Mouse (Mus musculus): ENCODE data around the gene Cenpv. TPM values are rescaled to one million over a fixed set of nuclear protein-coding genes. Genes with fewer than 3 reads are reported as not detected.
A peak's percentile ranks its signal among the peaks of the same experiment; 100 is the strongest.

The Cenpv gene
- total RNA-seq, 1 experiment from 2014 or later = 6.1 TPM

GRCm38 (mm10) chr11:62554934-62555517 is 16.0 kb upstream of the Cenpv start:
- ATAC-seq (replicated peaks; ENCODE audit: insufficient number of reproducible peaks, low FRiP score, low TSS enrichment, poor library complexity, severe bottlenecking) = no peak

GRCm38 (mm10) chr11:62554163-62554855 is 15.2 kb upstream of the Cenpv start:
- no peak for ATAC-seq (replicated peaks; ENCODE audit: insufficient number of reproducible peaks, low FRiP score, low TSS enrichment, poor library complexity, severe bottlenecking)

- no peak for ATAC-seq (replicated peaks; ENCODE audit: insufficient number of reproducible peaks, low FRiP score, low TSS enrichment, poor library complexity, severe bottlenecking)
Observed at GRCm38 (mm10) chr11:62553633-62554032, 14.6 kb upstream of the Cenpv start.

GRCm38 (mm10) chr11:62553186-62553585 is 14.1 kb upstream of the Cenpv start:
- no peak for ATAC-seq (replicated peaks; ENCODE audit: insufficient number of reproducible peaks, low FRiP score, low TSS enrichment, poor library complexity, severe bottlenecking)

GRCm38 (mm10) chr11:62551226-62552119 is 12.4 kb upstream of the Cenpv start:
- ATAC-seq (replicated peaks; ENCODE audit: insufficient number of reproducible peaks, low FRiP score, low TSS enrichment, poor library complexity, severe bottlenecking) = peak; percentile 65

GRCm38 (mm10) chr11:62550727-62551225 is 11.7 kb upstream of the Cenpv start, which contains the start of gene Ubb:
Ubb (plus strand) TSS chr11:62551171.
- peak; percentile 89 for ATAC-seq (replicated peaks; ENCODE audit: insufficient number of reproducible peaks, low FRiP score, low TSS enrichment, poor library complexity, severe bottlenecking)

- peak; percentile 66 for ATAC-seq (replicated peaks; ENCODE audit: insufficient number of reproducible peaks, low FRiP score, low TSS enrichment, poor library complexity, severe bottlenecking)
Observed at GRCm38 (mm10) chr11:62550227-62550685, 11.2 kb upstream of the Cenpv start.

GRCm38 (mm10) chr11:62549782-62550181 is 10.7 kb upstream of the Cenpv start:
- no peak for ATAC-seq (replicated peaks; ENCODE audit: insufficient number of reproducible peaks, low FRiP score, low TSS enrichment, poor library complexity, severe bottlenecking)

- ATAC-seq (replicated peaks; ENCODE audit: insufficient number of reproducible peaks, low FRiP score, low TSS enrichment, poor library complexity, severe bottlenecking) = 0 out of 2 replicates have a peak, but pooled peaks have one; percentile 18
Observed at GRCm38 (mm10) chr11:62543991-62544390, 4.9 kb upstream of the Cenpv start.

GRCm38 (mm10) chr11:62541581-62541980 is 2.5 kb upstream of the Cenpv start:
- ATAC-seq (replicated peaks; ENCODE audit: insufficient number of reproducible peaks, low FRiP score, low TSS enrichment, poor library complexity, severe bottlenecking) = no peak

GRCm38 (mm10) chr11:62540969-62541368 is 1.9 kb upstream of the Cenpv start:
- ATAC-seq (replicated peaks; ENCODE audit: insufficient number of reproducible peaks, low FRiP score, low TSS enrichment, poor library complexity, severe bottlenecking) = no peak

GRCm38 (mm10) chr11:62540167-62540566 is 1.1 kb upstream of the Cenpv start:
- no peak for ATAC-seq (replicated peaks; ENCODE audit: insufficient number of reproducible peaks, low FRiP score, low TSS enrichment, poor library complexity, severe bottlenecking)

GRCm38 (mm10) chr11:62538321-62539088 is 556 bp downstream of the Cenpv start:
- ATAC-seq (replicated peaks; ENCODE audit: insufficient number of reproducible peaks, low FRiP score, low TSS enrichment, poor library complexity, severe bottlenecking) = no peak

GRCm38 (mm10) chr11:62537590-62537989 is 1.5 kb downstream of the Cenpv start:
- no peak for ATAC-seq (replicated peaks; ENCODE audit: insufficient number of reproducible peaks, low FRiP score, low TSS enrichment, poor library complexity, severe bottlenecking)

- ATAC-seq (replicated peaks; ENCODE audit: insufficient number of reproducible peaks, low FRiP score, low TSS enrichment, poor library complexity, severe bottlenecking) = no peak
Observed at GRCm38 (mm10) chr11:62537089-62537488, 2.0 kb downstream of the Cenpv start.

GRCm38 (mm10) chr11:62522283-62522682 is 16.8 kb downstream of the Cenpv start:
- ATAC-seq (replicated peaks; ENCODE audit: insufficient number of reproducible peaks, low FRiP score, low TSS enrichment, poor library complexity, severe bottlenecking) = no peak

GRCm38 (mm10) chr11:62518991-62519390 is 20.1 kb downstream of the Cenpv start:
- no peak for ATAC-seq (replicated peaks; ENCODE audit: insufficient number of reproducible peaks, low FRiP score, low TSS enrichment, poor library complexity, severe bottlenecking)

GRCm38 (mm10) chr11:62513311-62513710 is 25.8 kb downstream of the Cenpv start:
- ATAC-seq (replicated peaks; ENCODE audit: insufficient number of reproducible peaks, low FRiP score, low TSS enrichment, poor library complexity, severe bottlenecking) = no peak
